Mouse (Mus musculus): ENCODE results near the gene Gm3415. TPM values are rescaled to one million over a fixed set of nuclear protein-coding genes. Genes with fewer than 3 reads are reported as not detected.
A peak's percentile ranks its signal among the peaks of the same experiment; 100 is the strongest.
"Not testable (repeated sequence)": the region's sequence is repeated elsewhere in the genome, so short reads cannot be mapped to it uniquely, and the experiment has no call there.

Gm3415 gene
- polyA plus RNA-seq, 1 experiment from 2014 or later: not detected

GRCm38 (mm10) chr5:146585307-146585651, 29.3 kb downstream of the Gm3415 start:
- Histone ChIP-seq H3K27ac (no peak overlapping the region), H3K9ac (no peak overlapping the region), H3K4me3 (peak overlapping the region; percentile 48), H3K4me2 (peak overlapping the region; percentile 97), H3K4me1 (peaks cover 19% of the 10 kb centered on the region), H3K36me3 (no peaks in the 10 kb centered on the region), H3K9me3 (no peaks in the 10 kb centered on the region), H3K27me3 (peaks cover 45% of the 10 kb centered on the region)
- no peak for ATAC-seq (ENCODE audit: insufficient number of reproducible peaks, low FRiP score, low TSS enrichment, low read depth)
- WGBS: 1% methylated on average over 10 of the region's 10 CpGs

- Histone ChIP-seq H3K27me3 (peaks cover 45% of the 10 kb centered on the region), H3K4me2 (no peak overlapping the region), H3K9ac (no peak overlapping the region), H3K36me3 (no peaks in the 10 kb centered on the region), H3K27ac (no peak overlapping the region), H3K4me1 (peaks cover 24% of the 10 kb centered on the region), H3K4me3 (no peak overlapping the region), H3K9me3 (no peaks in the 10 kb centered on the region)
- no peak for ATAC-seq (ENCODE audit: insufficient number of reproducible peaks, low FRiP score, low TSS enrichment, low read depth)
- WGBS: 64% methylated on average over 8 of the region's 8 CpGs
Measured at GRCm38 (mm10) chr5:146586357-146587070, 30.6 kb downstream of the Gm3415 start.

DNA sequence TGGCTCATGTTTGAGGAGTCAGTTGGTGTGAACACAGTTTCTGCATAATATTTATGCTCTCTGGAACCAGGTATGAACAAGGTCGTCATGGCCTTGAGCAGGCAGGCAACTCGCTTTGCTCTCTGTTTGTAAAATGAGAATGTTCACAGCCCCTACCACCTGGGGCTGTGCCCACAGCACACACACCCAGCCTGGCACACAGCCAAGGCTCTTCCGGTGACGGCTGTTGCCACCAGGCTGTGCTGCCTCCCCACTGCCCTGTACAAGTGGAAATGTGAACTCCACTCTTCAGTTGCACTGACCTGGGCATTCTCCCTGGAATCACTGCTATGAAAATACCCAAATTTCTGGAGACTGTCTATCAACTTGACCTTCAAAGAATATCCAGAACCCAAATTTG, 35.1 kb downstream of the Gm3415 start:
- Histone ChIP-seq H3K9ac (no peak overlapping the region), H3K9me3 (no peaks in the 10 kb centered on the region), H3K4me2 (no peak overlapping the region), H3K4me1 (0 out of 2 replicates have a peak, but pooled peaks cover 4% of the 10 kb centered on the region), H3K4me3 (no peak overlapping the region), H3K27me3 (peaks cover 11% of the 10 kb centered on the region), H3K36me3 (no peaks in the 10 kb centered on the region), H3K27ac (no peak overlapping the region)
- WGBS: 29% methylated on average over 4 of the region's 4 CpGs
- ATAC-seq (ENCODE audit: insufficient number of reproducible peaks, low FRiP score, low TSS enrichment, low read depth): no peak

DNA sequence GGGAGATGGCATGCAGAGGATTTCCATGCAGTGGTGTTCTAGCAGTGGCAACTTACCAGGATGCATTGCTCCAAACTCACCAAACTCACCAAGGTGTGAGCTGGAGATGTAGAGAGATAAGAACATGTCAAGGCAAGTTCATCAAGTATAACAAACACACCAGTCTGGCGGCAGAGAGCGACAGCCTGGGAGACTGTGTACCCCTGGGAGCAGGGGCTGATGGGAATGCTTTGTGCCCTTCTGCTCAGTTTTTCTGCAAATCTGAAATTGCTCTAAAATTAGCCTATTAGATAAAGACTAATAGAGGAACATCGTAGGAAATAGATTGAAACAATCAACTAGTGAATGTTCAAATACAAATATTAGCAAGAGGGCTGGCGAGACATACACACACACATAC, 35.7 kb downstream of the Gm3415 start:
- 84% methylated on average over 4 of the region's 4 CpGs for WGBS

DNA sequence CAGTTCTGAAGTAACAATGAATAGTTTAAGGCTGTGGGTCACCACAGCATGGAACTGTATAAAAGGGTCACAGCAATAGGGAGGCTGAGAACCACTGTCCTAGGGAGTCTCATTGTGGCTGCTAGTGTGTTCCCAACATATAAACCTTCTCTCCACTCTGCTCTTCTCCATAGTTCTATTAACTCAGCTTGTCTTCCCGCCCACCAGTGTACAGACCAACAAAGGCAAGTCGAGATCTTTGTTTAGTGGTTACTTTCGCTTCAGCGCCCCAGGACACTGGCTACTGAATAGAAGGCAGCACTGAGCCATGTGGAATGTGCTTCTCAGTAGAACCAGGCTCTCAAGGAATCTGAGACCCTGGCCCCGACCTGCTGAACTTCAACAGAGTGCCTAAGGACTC, 36.6 kb downstream of the Gm3415 start:
- H3K36me3 ChIP-seq: no peaks in the 10 kb centered on the region
- H3K27me3 ChIP-seq: no peaks in the 10 kb centered on the region
- no peak overlapping the region for H3K4me3 ChIP-seq
- 77% methylated on average over 5 of the region's 5 CpGs for WGBS
- H3K4me2 ChIP-seq: no peak overlapping the region
- no peak overlapping the region for H3K9ac ChIP-seq
- no peaks in the 10 kb centered on the region for H3K9me3 ChIP-seq
- H3K27ac ChIP-seq: no peak overlapping the region
- 0 out of 2 replicates have a peak, but pooled peaks cover 4% of the 10 kb centered on the region for H3K4me1 ChIP-seq
- ATAC-seq (ENCODE audit: insufficient number of reproducible peaks, low FRiP score, low TSS enrichment, low read depth): no peak

More for the DNA sequence above, 35.7 kb downstream of the Gm3415 start:
- Histone ChIP-seq H3K4me1 (0 out of 2 replicates have a peak, but pooled peaks cover 4% of the 10 kb centered on the region), H3K9me3 (no peaks in the 10 kb centered on the region), H3K9ac (no peak overlapping the region), H3K4me3 (no peak overlapping the region), H3K27me3 (peaks cover 6% of the 10 kb centered on the region; the same call in 1 of the 2 replicates), H3K36me3 (no peaks in the 10 kb centered on the region), H3K27ac (no peak overlapping the region), H3K4me2 (no peak overlapping the region)
- no peak for ATAC-seq (ENCODE audit: insufficient number of reproducible peaks, low FRiP score, low TSS enrichment, low read depth)

DNA sequence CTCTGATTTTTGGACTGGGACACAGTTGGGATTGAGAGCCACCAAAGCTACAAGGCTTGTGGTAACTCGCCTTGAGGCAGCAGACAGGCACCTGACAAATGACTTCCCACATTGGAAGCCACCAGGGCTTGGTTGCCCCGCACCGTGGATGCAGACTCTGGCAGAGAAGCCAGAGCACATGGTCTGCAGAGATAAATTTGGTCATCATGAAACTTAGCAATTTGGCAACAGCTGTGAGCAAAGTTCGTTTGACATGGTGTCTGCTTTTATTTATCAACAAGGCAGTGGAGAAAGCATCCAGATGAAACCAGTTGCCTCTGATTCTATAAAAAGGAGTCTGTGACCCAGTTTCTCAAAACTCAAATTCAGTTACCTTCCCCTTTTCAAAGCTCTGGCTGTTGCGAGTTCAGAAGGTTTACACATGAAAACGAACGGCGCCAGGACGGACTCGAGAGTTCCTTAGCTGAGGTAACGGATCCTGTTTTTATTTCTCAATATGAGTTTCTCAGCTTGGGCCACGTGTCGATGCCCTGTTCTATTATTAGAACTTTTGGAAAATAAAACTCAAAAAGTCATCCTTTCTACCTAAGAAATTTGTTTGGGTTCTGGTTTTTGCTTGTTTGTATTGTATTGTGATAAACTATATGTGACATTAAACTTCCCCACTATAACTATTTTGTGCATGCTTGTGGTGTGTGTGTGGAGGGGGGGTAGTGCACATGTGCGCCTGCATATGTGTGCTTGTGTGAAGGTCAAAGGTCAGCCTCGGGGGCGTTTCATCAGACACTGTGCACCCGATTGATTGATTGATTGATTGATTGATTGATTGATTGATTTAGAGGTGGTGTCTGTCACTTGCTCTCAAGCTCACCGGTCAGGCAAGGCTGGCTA, 40.9 kb downstream of the Gm3415 start:
- H3K4me1 ChIP-seq: no peaks in the 10 kb centered on the region
- H3K27me3 ChIP-seq: no peaks in the 10 kb centered on the region
- ATAC-seq (ENCODE audit: insufficient number of reproducible peaks, low FRiP score, low TSS enrichment, low read depth): no peak
- H3K27ac ChIP-seq: no peak overlapping the region
- 66% methylated on average over 18 of the region's 18 CpGs for WGBS
- H3K9me3 ChIP-seq: no peaks in the 10 kb centered on the region
- H3K4me2 ChIP-seq: no peak overlapping the region
- H3K4me3 ChIP-seq: no peak overlapping the region
- no peak overlapping the region for H3K9ac ChIP-seq
- no peaks in the 10 kb centered on the region for H3K36me3 ChIP-seq

DNA sequence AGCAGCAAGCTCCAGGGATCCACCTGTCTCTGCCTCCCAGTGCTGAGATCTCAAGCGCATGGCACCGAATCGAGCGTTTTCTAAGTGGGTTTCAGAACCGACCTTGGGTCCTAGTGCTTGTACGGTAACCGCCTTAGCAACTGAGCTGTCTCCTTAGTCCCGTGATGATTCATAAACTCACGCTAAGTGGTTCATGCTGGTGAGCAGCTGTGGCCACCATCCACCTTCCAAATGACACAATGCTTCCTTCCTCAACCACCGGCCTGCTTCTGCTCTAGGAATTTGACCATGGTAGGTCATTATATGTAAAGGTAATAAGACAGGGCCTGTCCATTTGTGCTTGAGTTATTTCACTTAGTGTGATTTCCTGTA, 41.6 kb downstream of the Gm3415 start:
- Histone ChIP-seq H3K9ac (no peak overlapping the region), H3K4me3 (no peak overlapping the region), H3K4me2 (no peak overlapping the region), H3K36me3 (no peaks in the 10 kb centered on the region), H3K27ac (no peak overlapping the region), H3K4me1 (no peaks in the 10 kb centered on the region), H3K27me3 (no peaks in the 10 kb centered on the region), H3K9me3 (no peaks in the 10 kb centered on the region)
- 87% methylated on average over 10 of the region's 10 CpGs for WGBS
- no peak for ATAC-seq (ENCODE audit: insufficient number of reproducible peaks, low FRiP score, low TSS enrichment, low read depth)

- H3K9me3 ChIP-seq: no peaks in the 10 kb centered on the region
- H3K4me2 ChIP-seq: no peak overlapping the region
- H3K36me3 ChIP-seq: no peaks in the 10 kb centered on the region
- no peak overlapping the region for H3K27ac ChIP-seq
- H3K27me3 ChIP-seq: no peaks in the 10 kb centered on the region
- ATAC-seq (ENCODE audit: insufficient number of reproducible peaks, low FRiP score, low TSS enrichment, low read depth): no peak
- no peak overlapping the region for H3K9ac ChIP-seq
- H3K4me1 ChIP-seq: no peaks in the 10 kb centered on the region
- 86% methylated on average over 27 of the region's 27 CpGs for WGBS
- H3K4me3 ChIP-seq: no peak overlapping the region
Measured at GRCm38 (mm10) chr5:146598215-146599119, 42.5 kb downstream of the Gm3415 start.

DNA sequence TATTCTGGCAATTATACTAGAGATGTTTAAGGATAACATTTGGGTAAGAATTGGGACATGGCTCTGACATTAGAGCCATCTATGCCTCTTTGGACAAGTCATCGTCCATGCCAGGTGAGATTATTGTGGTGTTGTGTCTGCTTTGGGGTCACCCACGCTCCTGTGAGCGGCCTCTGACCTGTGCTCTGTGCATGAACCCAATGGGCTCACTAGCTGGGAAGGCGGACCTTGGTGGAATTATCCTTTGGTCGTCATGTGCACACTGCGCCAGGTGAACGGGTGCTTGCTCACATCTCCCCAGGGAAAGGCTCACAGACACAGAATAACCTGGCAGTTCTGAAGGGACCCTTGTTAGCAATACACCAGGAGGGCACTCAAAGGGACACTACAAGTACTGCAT, 43.3 kb downstream of the Gm3415 start:
- WGBS: 87% methylated on average over 7 of the region's 7 CpGs
- not testable (repeated sequence) for H3K27me3 ChIP-seq; H3K4me2 ChIP-seq; H3K9me3 ChIP-seq; ATAC-seq (ENCODE audit: insufficient number of reproducible peaks, low FRiP score, low TSS enrichment, low read depth); H3K4me1 ChIP-seq; H3K4me3 ChIP-seq; H3K36me3 ChIP-seq; H3K27ac ChIP-seq; H3K9ac ChIP-seq

GRCm38 (mm10) chr5:146599970-146600369, 44.0 kb downstream of the Gm3415 start:
- H3K4me2 ChIP-seq: no peak overlapping the region
- no peak for ATAC-seq (ENCODE audit: insufficient number of reproducible peaks, low FRiP score, low TSS enrichment, low read depth)
- H3K4me3 ChIP-seq: no peak overlapping the region
- H3K9ac ChIP-seq: no peak overlapping the region
- H3K27me3 ChIP-seq: no peaks in the 10 kb centered on the region
- H3K36me3 ChIP-seq: no peaks in the 10 kb centered on the region
- H3K9me3 ChIP-seq: no peaks in the 10 kb centered on the region
- 84% methylated on average over 5 of the region's 5 CpGs for WGBS
- H3K4me1 ChIP-seq: no peaks in the 10 kb centered on the region
- no peak overlapping the region for H3K27ac ChIP-seq

DNA sequence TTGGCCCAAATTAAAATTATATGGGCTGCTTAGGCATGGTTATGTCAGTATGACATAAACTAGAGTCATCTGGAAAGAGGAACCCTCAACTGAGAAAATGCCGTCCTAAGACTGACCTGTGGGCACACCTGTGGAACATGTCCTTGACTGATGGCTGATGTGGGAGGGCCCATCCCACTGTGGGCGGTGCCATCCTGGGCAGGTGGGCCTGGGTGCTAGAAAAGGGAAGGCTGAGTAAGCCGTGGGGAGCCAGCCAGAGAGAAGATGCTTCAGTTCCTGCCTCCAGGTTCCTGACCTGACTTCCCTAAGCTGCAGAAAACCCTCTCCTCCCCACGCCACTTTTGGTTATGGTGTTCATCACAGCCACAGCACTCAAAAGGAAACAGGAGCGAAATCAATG, 50.3 kb downstream of the Gm3415 start:
- no peak for ATAC-seq (ENCODE audit: insufficient number of reproducible peaks, low FRiP score, low TSS enrichment, low read depth)
- no peak overlapping the region for H3K27ac ChIP-seq
- peaks cover 4% of the 10 kb centered on the region for H3K4me1 ChIP-seq
- no peak overlapping the region for H3K4me2 ChIP-seq
- H3K36me3 ChIP-seq: no peaks in the 10 kb centered on the region
- no peak overlapping the region for H3K4me3 ChIP-seq
- no peak overlapping the region for H3K9ac ChIP-seq
- no peaks in the 10 kb centered on the region for H3K27me3 ChIP-seq
- 68% methylated on average over 5 of the region's 5 CpGs for WGBS
- no peaks in the 10 kb centered on the region for H3K9me3 ChIP-seq

All from limb, embryonic 15.5 days (tissue).